Mouse (Mus musculus): ENCODE data around the gene Acads. TPM values are rescaled to one million over a fixed set of nuclear protein-coding genes. Genes with fewer than 3 reads are reported as not detected.
"Not testable (repeated sequence)": the region's sequence is repeated elsewhere in the genome, so short reads cannot be mapped to it uniquely, and the experiment has no call there.

The Acads gene
- polyA plus RNA-seq, 1 experiment from 2014 or later = 105 TPM

- Histone ChIP-seq H3K27me3 (ENCODE audit: insufficient read depth, low read length) (no peaks in the 10 kb centered on the region), H3K36me3 (ENCODE audit: insufficient read depth, low read length) (no peaks in the 10 kb centered on the region), H3K9ac (ENCODE audit: low read depth, low read length) (no peak overlapping the region), H3K9me3 (replicated peaks; ENCODE audit: low read length) (no peaks in the 10 kb centered on the region), H3K4me3 (replicated peaks; ENCODE audit: low read depth, low read length) (no peak overlapping the region), H3K27ac (no peak overlapping the region), H3K4me2 (ENCODE audit: low read length) (peak overlapping the region; percentile 23; the same call in 1 of the 2 replicates), H3K4me1 (replicated peaks; ENCODE audit: insufficient read depth, low read length) (peaks cover 34% of the 10 kb centered on the region)
- TF ChIP-seq CTCF (IDR thresholded peaks at IDR 0.05; ENCODE audit: low read depth) = peak; percentile 71
- no peak for DNase-seq (ENCODE audit: low spot score)
- no peak for ATAC-seq (replicated peaks; ENCODE audit: low FRiP score, low read depth)
- 47% methylated on average over 8 of the region's 8 CpGs for WGBS
These were observed 44.4 kb upstream of the Acads start for GRCm38 (mm10) chr5:115163563-115163962.

GRCm38 (mm10) chr5:115161940-115162279 is 42.8 kb upstream of the Acads start:
- not testable (repeated sequence) for ATAC-seq (replicated peaks; ENCODE audit: low FRiP score, low read depth); H3K27ac ChIP-seq; H3K36me3 ChIP-seq (ENCODE audit: insufficient read depth, low read length); H3K4me3 ChIP-seq (replicated peaks; ENCODE audit: low read depth, low read length); H3K9ac ChIP-seq (ENCODE audit: low read depth, low read length); H3K27me3 ChIP-seq (ENCODE audit: insufficient read depth, low read length); H3K9me3 ChIP-seq (replicated peaks; ENCODE audit: low read length); DNase-seq (ENCODE audit: low spot score); H3K4me2 ChIP-seq (ENCODE audit: low read length)
- no CpG with 5 or more reads among the region's 1 CpGs for WGBS
- peaks cover 22% of the 10 kb centered on the region for H3K4me1 ChIP-seq (replicated peaks; ENCODE audit: insufficient read depth, low read length)

GRCm38 (mm10) chr5:115161064-115161939 is 42.2 kb upstream of the Acads start:
- no peaks in the 10 kb centered on the region for H3K27me3 ChIP-seq (ENCODE audit: insufficient read depth, low read length)
- no peak for ATAC-seq (replicated peaks; ENCODE audit: low FRiP score, low read depth)
- no peak overlapping the region for H3K4me3 ChIP-seq (replicated peaks; ENCODE audit: low read depth, low read length)
- H3K36me3 ChIP-seq (ENCODE audit: insufficient read depth, low read length) = no peaks in the 10 kb centered on the region
- no peak for TF ChIP-seq CTCF (IDR thresholded peaks at IDR 0.05; ENCODE audit: low read depth)
- no peak overlapping the region for H3K4me2 ChIP-seq (ENCODE audit: low read length)
- 0 out of 2 replicates have a peak overlapping the region, but pooled peaks have one; percentile 14 for H3K9ac ChIP-seq (ENCODE audit: low read depth, low read length)
- no peaks in the 10 kb centered on the region for H3K9me3 ChIP-seq (replicated peaks; ENCODE audit: low read length)
- peaks cover 17% of the 10 kb centered on the region; the same call in 1 of the 2 replicates for H3K4me1 ChIP-seq (replicated peaks; ENCODE audit: insufficient read depth, low read length)
- WGBS = 40% methylated on average over 13 of the region's 13 CpGs
- H3K27ac ChIP-seq = peak overlapping the region; percentile 80
- peak; percentile 73 for DNase-seq (ENCODE audit: low spot score)

DNA sequence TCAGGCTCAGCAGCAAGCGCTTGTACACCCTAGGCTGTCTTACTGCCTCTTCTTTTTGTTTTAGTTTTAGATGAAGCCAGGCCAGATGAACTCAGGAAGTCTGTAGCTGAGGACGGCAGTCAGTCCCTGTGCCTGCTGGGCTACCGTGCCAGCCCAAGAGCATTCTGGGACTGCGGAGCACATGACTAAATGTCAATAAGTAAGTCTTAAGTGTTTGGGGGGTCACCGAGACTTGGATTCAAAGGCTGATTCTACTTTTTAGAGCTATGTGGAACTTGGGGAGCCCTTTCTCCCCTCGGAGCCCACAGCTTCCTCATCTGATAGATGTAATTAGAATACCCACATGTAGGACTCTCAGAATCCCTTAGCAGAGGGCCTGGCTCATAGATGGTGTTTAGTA is 41.5 kb upstream of the Acads start:
- 59% methylated on average over 6 of the region's 6 CpGs for WGBS
- ATAC-seq (replicated peaks; ENCODE audit: low FRiP score, low read depth) = no peak
- no peak for TF ChIP-seq CTCF (IDR thresholded peaks at IDR 0.05; ENCODE audit: low read depth)
- H3K4me1 ChIP-seq (replicated peaks; ENCODE audit: insufficient read depth, low read length) = peaks cover 22% of the 10 kb centered on the region
- no peaks in the 10 kb centered on the region for H3K27me3 ChIP-seq (ENCODE audit: insufficient read depth, low read length)
- no peak overlapping the region for H3K9ac ChIP-seq (ENCODE audit: low read depth, low read length)
- H3K27ac ChIP-seq = peak overlapping the region; percentile 80
- no peak overlapping the region for H3K4me2 ChIP-seq (ENCODE audit: low read length)
- H3K4me3 ChIP-seq (replicated peaks; ENCODE audit: low read depth, low read length) = no peak overlapping the region
- no peaks in the 10 kb centered on the region for H3K36me3 ChIP-seq (ENCODE audit: insufficient read depth, low read length)
- DNase-seq (ENCODE audit: low spot score) = no peak
- H3K9me3 ChIP-seq (replicated peaks; ENCODE audit: low read length) = no peaks in the 10 kb centered on the region

DNA sequence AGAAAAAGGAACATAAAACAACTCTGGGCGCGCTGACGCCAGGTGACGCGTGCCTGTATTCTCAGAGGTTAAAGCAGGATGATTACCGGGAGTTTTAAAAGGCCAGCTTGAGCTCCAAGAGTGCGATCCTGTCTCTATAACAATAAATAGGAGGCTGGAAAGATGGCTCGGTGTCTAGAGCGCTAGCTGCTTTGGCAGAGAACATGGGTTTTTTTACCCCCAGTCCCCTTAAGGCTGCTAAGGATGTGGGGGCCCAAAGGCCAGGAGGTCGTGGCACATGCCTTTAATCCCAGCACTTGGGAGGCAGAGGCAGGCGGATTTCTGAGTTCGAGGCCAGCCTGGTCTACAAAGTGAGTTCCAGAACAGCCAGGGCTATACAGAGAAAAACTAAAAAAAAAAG is 40.0 kb upstream of the Acads start:
- DNase-seq (ENCODE audit: low spot score) (no peak), ATAC-seq (replicated peaks; ENCODE audit: low FRiP score, low read depth) (no peak)
- no peak for TF ChIP-seq CTCF (IDR thresholded peaks at IDR 0.05; ENCODE audit: low read depth)
- peak overlapping the region; percentile 62; the same call in 1 of the 2 replicates for H3K9ac ChIP-seq (ENCODE audit: low read depth, low read length)
- no peaks in the 10 kb centered on the region for H3K9me3 ChIP-seq (replicated peaks; ENCODE audit: low read length)
- H3K4me2 ChIP-seq (ENCODE audit: low read length) = peak overlapping the region; percentile 67
- peaks cover 33% of the 10 kb centered on the region for H3K4me1 ChIP-seq (replicated peaks; ENCODE audit: insufficient read depth, low read length)
- H3K27ac ChIP-seq = peak overlapping the region; percentile 96
- no peaks in the 10 kb centered on the region for H3K36me3 ChIP-seq (ENCODE audit: insufficient read depth, low read length)
- 35% methylated on average over 12 of the region's 12 CpGs for WGBS
- H3K27me3 ChIP-seq (ENCODE audit: insufficient read depth, low read length) = no peaks in the 10 kb centered on the region
- peak overlapping the region; percentile 93 for H3K4me3 ChIP-seq (replicated peaks; ENCODE audit: low read depth, low read length)

GRCm38 (mm10) chr5:115158040-115158983 is 39.2 kb upstream of the Acads start, which contains the start of gene Mlec:
TSS of gene Mlec (minus strand) at chr5:115158179.
- WGBS = under 1% methylated on average over 74 of the region's 78 CpGs
- H3K27ac ChIP-seq = peak within 1 kb of the TSS; percentile 96
- DNase-seq (ENCODE audit: low spot score) = peak; percentile 99
- ATAC-seq (replicated peaks; ENCODE audit: low FRiP score, low read depth) = peak; percentile 98
- no peaks in the 10 kb centered on the region for H3K27me3 ChIP-seq (ENCODE audit: insufficient read depth, low read length)
- H3K4me1 ChIP-seq (replicated peaks; ENCODE audit: insufficient read depth, low read length) = peaks cover 36% of the 10 kb centered on the region
- peak within 1 kb of the TSS; percentile 96 for H3K9ac ChIP-seq (ENCODE audit: low read depth, low read length)
- H3K4me3 ChIP-seq (replicated peaks; ENCODE audit: low read depth, low read length) = peak within 1 kb of the TSS; percentile 93
- peak within 1 kb of the TSS; percentile 67 for H3K4me2 ChIP-seq (ENCODE audit: low read length)
- no peaks in the 10 kb centered on the region for H3K9me3 ChIP-seq (replicated peaks; ENCODE audit: low read length)
- no peaks in the 10 kb centered on the region for H3K36me3 ChIP-seq (ENCODE audit: insufficient read depth, low read length)
- peak; percentile 26; the same call in 1 of the 2 replicates for TF ChIP-seq CTCF (IDR thresholded peaks at IDR 0.05; ENCODE audit: low read depth)

All from kidney, postnatal 0 days (tissue).